Mouse (Mus musculus): ENCODE measurements at regions not wholly inside any gene's neighbourhood (a gene's known extent, or its start where the extent isn't known, plus 50 kb on each side); places are given as distances from the start of the nearest gene placed in this dataset.

DNA sequence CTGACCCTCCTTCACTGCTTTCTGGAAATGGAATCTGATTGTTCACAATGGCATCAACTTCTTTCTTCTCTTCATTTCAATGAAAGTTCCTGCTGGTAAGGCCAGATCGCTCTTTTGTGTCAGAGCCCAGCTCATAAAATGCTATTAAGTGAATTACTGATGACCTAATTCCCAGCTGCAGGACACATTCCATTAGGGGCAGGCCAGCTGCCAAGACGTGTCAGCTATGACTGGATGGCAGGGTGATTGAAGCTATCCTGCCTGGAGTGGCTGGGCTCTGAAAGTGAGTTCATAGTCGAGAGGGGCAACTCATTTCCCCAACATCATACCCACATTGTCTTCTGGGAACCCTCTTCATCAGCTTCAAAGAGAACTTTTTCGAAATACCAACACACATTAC lies 100.4 kb upstream of the Gap43 start:
- Histone ChIP-seq H3K27ac (ENCODE audit: insufficient read depth, low read depth) (no peak overlapping the region), H3K4me1 (ENCODE audit: control insufficient read depth in 1 of 2, insufficient read depth in 2 of 2) (no peaks in the 10 kb centered on the region), H3K9me3 (replicated peaks; ENCODE audit: low read length) (no peaks in the 10 kb centered on the region), H3K4me3 (replicated peaks in 1 of 3; ENCODE audit: low read depth in 2 of 3, low read length in 2 of 3, poor library complexity in 1 of 3) (no peak overlapping the region), H3K27me3 (replicated peaks) (no peaks in the 10 kb centered on the region), H3K79me2 (replicated peaks; ENCODE audit: control insufficient read depth, extremely low read depth, insufficient read depth, poor library complexity, severe bottlenecking) (no peaks in the 10 kb centered on the region), H3K36me3 (replicated peaks in 1 of 2; ENCODE audit: control insufficient read depth in 1 of 2, insufficient read depth in 1 of 2, low read length in 1 of 2) (no peaks in the 10 kb centered on the region), H3K4me2 (ENCODE audit: insufficient read depth, low read depth, poor library complexity, severe bottlenecking) (no peak overlapping the region), H3K9ac (ENCODE audit: insufficient read depth, low read depth) (no peak overlapping the region)
- DNase-seq (ENCODE audit: extremely low read depth) = no peak
- dilution Hi-C loops (cut with MboI; ENCODE audit: extremely low pct_ligation_motif_present, extremely low pct_unique_long_range_greater_than_20kb, low sequenced_read_pairs) (no loop called here), in situ Hi-C loops (cut with MboI; ENCODE audit: low pct_ligation_motif_present, low pct_unique_long_range_greater_than_20kb, low sequenced_read_pairs) (no loop called here)
- TF ChIP-seq CHD1 (IDR thresholded peaks at IDR 0.05; ENCODE audit: low read depth, low read length) = no peak
- no peak for TF ChIP-seq MEF2A (IDR thresholded peaks at IDR 0.05; ENCODE audit: borderline replicate concordance, low read depth, low read length)
- no peak for TF ChIP-seq CHD2 (IDR thresholded peaks at IDR 0.05; ENCODE audit: low read length)
- TF ChIP-seq PAX5 (IDR thresholded peaks at IDR 0.05; ENCODE audit: low read length) = no peak
- TF ChIP-seq GABPA (IDR thresholded peaks at IDR 0.05; ENCODE audit: insufficient replicate concordance, low read depth, low read length) = no peak
- no peak for TF ChIP-seq ZKSCAN1 (IDR thresholded peaks at IDR 0.05; ENCODE audit: borderline replicate concordance, low read depth, low read length)
- no peak for TF ChIP-seq ELF1 (IDR thresholded peaks at IDR 0.05; ENCODE audit: low read depth, low read length)
- TF ChIP-seq POLR2AphosphoS2 (IDR thresholded peaks at IDR 0.05; ENCODE audit: low read depth, low read length) = no peak
- TF ChIP-seq MYC (IDR thresholded peaks at IDR 0.05; ENCODE audit: low read depth, low read length) = no peak
- no peak for TF ChIP-seq CTCF (conservative IDR thresholded peaks at IDR 0.05 in 1 of 2, IDR thresholded peaks at IDR 0.05 in 1 of 2; ENCODE audit: low read depth in 2 of 2, low read length in 2 of 2)
- no peak for TF ChIP-seq SMC3 (IDR thresholded peaks at IDR 0.05; ENCODE audit: low read depth, low read length)
- TF ChIP-seq IRF4 (IDR thresholded peaks at IDR 0.05; ENCODE audit: low read depth, low read length) = no peak
- no peak for TF ChIP-seq EP300 (IDR thresholded peaks at IDR 0.05; ENCODE audit: low read length)
- no peak for TF ChIP-seq TCF12 (IDR thresholded peaks at IDR 0.05; ENCODE audit: low read depth, low read length)
- no peak for TF ChIP-seq RCOR1 (conservative IDR thresholded peaks at IDR 0.05; ENCODE audit: low read depth, low read length)
- TF ChIP-seq E2F4 (IDR thresholded peaks at IDR 0.05; ENCODE audit: insufficient replicate concordance, low read depth, low read length) = no peak
- TF ChIP-seq JUN (IDR thresholded peaks at IDR 0.05; ENCODE audit: insufficient read depth, low read depth, low read length) = no peak
- TF ChIP-seq NRF1 (IDR thresholded peaks at IDR 0.05; ENCODE audit: low read depth, low read length) = no peak
- no peak for TF ChIP-seq POLR2A (IDR thresholded peaks at IDR 0.05; ENCODE audit: low read depth, low read length)

DNA sequence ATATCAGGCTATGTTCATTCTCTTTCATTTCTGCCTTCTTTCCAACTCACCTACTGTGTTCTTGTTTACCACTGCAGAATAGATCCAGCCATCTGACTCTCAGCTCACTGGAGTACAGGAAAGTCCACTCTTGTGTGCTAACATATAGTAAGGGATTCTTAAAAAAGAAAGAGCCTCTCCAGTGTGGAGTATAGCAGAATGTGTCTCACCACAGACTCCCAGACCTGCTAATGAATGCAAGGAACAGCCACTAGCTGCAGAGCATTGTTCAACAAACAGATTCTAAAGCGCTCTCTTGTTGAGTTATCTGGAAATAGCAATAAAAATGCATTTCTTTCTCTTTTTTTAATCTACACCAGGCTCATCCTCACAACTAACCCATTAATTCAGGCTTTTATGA lies 91.1 kb upstream of the Gap43 start:
- no peaks in the 10 kb centered on the region for H3K4me1 ChIP-seq (ENCODE audit: control insufficient read depth in 1 of 2, insufficient read depth in 2 of 2)
- H3K36me3 ChIP-seq (replicated peaks in 1 of 2; ENCODE audit: control insufficient read depth in 1 of 2, insufficient read depth in 1 of 2, low read length in 1 of 2) = no peaks in the 10 kb centered on the region
- no peak overlapping the region for H3K27ac ChIP-seq (ENCODE audit: insufficient read depth, low read depth)
- H3K79me2 ChIP-seq (replicated peaks; ENCODE audit: control insufficient read depth, extremely low read depth, insufficient read depth, poor library complexity, severe bottlenecking) = no peaks in the 10 kb centered on the region
- no peaks in the 10 kb centered on the region for H3K27me3 ChIP-seq (replicated peaks)
- dilution Hi-C loops (cut with MboI; ENCODE audit: extremely low pct_ligation_motif_present, extremely low pct_unique_long_range_greater_than_20kb, low sequenced_read_pairs) = no loop called here
- no peak overlapping the region for H3K9ac ChIP-seq (ENCODE audit: insufficient read depth, low read depth)
- in situ Hi-C loops (cut with MboI; ENCODE audit: low pct_ligation_motif_present, low pct_unique_long_range_greater_than_20kb, low sequenced_read_pairs) = no loop called here
- no peak overlapping the region for H3K4me2 ChIP-seq (ENCODE audit: insufficient read depth, low read depth, poor library complexity, severe bottlenecking)
- no peak overlapping the region for H3K4me3 ChIP-seq (replicated peaks in 1 of 3; ENCODE audit: low read depth in 2 of 3, low read length in 2 of 3, poor library complexity in 1 of 3)
- H3K9me3 ChIP-seq (replicated peaks; ENCODE audit: low read length) = no peaks in the 10 kb centered on the region
- TF ChIP-seq TBP (conservative IDR thresholded peaks at IDR 0.05; ENCODE audit: low read depth, low read length) (no peak), POLR2A (IDR thresholded peaks at IDR 0.05; ENCODE audit: low read depth, low read length) (no peak), JUND (conservative IDR thresholded peaks at IDR 0.05; ENCODE audit: low read depth, low read length) (no peak), NRF1 (IDR thresholded peaks at IDR 0.05; ENCODE audit: low read depth, low read length) (no peak), MAX (IDR thresholded peaks at IDR 0.05; ENCODE audit: low read length) (no peak), MEF2A (IDR thresholded peaks at IDR 0.05; ENCODE audit: borderline replicate concordance, low read depth, low read length) (no peak), MAFK (IDR thresholded peaks at IDR 0.05; ENCODE audit: insufficient replicate concordance, low read length) (no peak), USF1 (IDR thresholded peaks at IDR 0.05; ENCODE audit: low read depth, low read length) (no peak), JUN (IDR thresholded peaks at IDR 0.05; ENCODE audit: insufficient read depth, low read depth, low read length) (no peak), UBTF (IDR thresholded peaks at IDR 0.05; ENCODE audit: low read depth, low read length) (no peak), USF2 (conservative IDR thresholded peaks at IDR 0.05; ENCODE audit: low read depth, low read length) (no peak), ZMIZ1 (IDR thresholded peaks at IDR 0.05; ENCODE audit: low read depth, low read length) (no peak)
- no peak for DNase-seq (ENCODE audit: extremely low read depth)
